Mouse (Mus musculus): Measurements from ENCODE around the gene Gm36864.

Gm36864 gene

DNA sequence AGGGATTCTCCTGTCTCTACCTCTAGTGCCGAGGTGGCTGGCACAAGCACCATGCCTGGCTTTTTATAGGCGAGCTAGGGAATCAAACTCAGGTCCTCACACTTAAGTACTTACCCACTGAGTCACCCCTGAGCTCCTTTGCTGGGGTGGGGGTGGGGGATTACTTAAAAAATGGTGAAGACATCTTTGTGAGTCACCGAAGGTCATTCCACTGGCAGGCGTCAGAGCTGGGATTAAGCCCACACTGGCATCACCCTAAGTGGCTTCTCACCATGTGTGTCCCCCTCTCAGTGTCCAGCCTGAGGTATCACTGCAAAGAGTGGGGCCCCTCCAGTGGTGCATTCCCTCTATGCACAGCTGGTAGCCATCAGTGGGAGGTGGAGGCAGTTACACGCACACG lies 24.4 kb downstream of the Gm36864 start:
- DNase-seq, result no peak

- DNase-seq, result no peak
These were observed 25.2 kb downstream of the Gm36864 start, which contains the start of gene Gm15517 for GRCm38 (mm10) chr7:44261147-44261546. Gene Gm15517, plus strand, starts transcription at chr7:44261447.

DNA sequence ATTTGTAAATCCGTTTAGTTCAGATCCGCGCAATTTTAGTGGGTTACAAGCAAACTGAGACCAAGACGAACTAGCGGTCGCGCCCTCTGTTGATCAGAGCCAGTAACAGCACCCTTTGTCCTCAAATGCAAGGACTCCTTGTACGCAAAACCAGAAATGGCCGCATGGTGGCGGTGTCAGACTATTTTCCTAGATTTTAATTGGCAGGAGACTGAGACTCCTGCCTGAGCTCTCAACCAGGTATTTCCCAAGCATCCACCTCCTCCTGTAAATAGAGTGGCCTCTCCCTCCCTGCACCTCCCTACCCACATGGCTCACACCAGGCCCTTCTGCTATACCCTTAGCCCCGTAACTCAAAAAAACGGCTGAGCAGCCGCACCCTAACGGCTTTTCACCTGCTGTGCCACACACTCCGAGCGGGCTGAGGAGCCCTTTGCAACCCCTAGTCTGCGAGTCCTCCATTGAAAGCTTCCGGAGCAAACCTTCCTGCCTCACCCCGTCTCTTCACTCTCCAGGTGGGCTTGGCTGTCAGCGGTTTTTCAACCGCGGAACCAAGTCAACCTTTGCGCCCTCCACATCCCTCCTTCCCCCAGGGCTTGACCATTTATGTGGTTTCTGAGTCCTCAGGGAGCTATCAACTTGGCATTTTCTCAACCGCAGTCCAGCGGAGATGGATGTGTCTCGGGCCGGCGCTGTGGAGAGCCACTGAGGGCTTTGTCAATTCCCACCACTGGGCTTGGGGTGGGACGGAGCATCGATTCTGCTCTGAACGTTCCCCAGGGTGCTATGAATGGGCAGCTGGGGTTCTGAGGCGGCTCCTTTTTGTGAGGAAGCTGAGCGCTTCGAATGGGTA lies 27.0 kb downstream of the Gm36864 start:
- DNase-seq, result peak; percentile 95

DNA sequence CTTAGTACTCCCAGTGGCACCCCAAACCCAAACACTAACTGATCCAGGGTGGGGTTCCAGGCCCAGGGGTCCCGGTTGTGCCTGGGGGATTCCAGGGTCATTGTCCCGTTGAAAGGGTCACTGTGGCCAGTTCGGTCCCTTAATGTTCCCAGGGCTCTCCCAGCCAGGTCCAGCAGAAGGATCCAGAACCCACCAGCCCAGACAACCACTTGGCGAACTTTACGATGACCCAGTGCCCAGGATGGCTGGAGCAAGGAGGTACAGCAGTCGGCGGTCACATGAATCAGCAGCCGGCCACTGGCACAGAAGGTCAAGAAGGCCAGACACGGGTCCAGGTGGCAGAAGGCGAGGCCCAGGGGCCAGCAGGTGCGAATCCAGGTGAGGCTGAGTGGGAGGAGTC lies 32.1 kb downstream of the Gm36864 start:
- DNase-seq, result no peak

GRCm38 (mm10) chr7:44269397-44269796 lies 33.4 kb downstream of the Gm36864 start:
- DNase-seq, result no peak

DNA sequence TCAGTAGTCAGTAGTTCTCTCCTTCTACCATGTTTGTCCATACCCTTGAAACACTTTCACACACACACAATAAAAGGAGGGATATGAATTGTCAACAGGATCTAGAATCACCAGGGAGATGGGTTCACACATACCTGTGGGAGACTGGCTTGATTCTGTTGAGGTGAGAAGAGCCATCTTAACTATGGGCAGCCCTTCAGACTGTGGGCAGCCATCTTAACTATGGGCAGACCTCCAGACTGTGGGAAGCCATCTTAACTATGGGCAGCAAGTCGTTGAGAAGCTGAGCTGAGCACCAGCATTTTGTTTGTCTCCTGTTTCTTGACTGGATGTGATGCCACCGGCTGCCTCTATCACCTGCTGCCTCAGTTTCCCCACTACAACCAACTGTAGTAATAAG lies 35.3 kb downstream of the Gm36864 start:
- no peak for DNase-seq

GRCm38 (mm10) chr7:44272546-44272945 lies 36.6 kb downstream of the Gm36864 start:
- DNase-seq, result no peak

DNA sequence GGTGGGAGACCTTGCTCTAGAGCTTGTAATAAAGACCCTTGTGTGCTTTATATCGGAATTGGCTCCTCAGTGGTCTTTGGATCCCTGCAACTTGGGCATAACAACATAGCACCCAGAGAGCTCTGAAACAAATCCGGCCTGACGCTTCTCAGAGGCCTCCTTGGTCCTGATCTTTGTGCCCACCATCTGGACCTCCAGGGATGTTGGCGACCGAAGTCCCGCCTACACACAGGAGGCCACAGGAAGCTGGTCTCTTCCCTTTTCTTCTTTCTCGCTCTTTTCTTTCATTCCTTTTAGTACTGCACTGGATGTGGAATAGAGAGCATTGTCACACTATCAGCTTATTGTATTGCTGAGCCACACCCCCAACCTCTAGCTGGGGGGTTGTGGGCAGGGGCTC lies 37.5 kb downstream of the Gm36864 start:
- no peak for DNase-seq

GRCm38 (mm10) chr7:44274096-44274495 lies 38.1 kb downstream of the Gm36864 start:
- no peak for DNase-seq

GRCm38 (mm10) chr7:44275546-44275945 lies 39.6 kb downstream of the Gm36864 start:
- DNase-seq, result no peak

DNA sequence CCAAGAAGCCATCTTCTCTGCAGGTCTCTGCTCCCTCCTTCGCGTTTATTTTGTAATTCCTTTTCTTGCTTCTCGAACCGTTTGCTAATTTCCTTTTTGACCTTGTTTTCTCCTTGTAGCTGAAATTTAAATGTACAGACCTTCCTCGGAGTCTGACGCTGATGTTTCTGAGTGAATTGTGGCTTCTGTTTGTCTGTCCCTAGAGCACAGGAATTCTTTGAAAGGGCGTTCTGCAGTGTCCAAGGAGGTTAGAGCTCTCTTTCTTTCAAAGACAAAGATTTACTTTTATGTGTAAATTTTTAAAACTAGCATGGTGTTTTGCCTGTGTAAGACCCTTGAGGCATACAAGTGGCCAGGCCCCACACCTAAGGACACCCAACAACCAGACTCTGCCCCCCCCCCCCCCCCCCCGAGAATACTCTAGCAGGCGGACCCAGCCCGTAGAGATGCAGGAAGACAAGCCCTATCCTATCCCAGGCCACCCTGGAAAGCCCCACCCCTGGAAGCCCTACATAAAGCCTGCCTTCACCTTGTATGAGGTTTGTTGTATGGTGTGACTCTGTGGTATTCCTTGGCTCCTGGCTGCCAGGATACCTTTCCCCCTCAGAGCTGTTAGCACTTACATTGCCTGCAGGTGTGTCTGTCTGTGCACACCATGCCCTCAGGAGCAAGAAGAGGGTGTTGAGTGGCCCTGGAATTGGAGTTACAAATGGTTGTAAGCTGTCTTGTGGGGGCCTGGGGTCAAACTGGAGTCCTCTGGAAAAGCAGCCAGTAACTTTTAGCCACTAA lies 40.7 kb downstream of the Gm36864 start:
- DNase-seq, result no peak

DNA sequence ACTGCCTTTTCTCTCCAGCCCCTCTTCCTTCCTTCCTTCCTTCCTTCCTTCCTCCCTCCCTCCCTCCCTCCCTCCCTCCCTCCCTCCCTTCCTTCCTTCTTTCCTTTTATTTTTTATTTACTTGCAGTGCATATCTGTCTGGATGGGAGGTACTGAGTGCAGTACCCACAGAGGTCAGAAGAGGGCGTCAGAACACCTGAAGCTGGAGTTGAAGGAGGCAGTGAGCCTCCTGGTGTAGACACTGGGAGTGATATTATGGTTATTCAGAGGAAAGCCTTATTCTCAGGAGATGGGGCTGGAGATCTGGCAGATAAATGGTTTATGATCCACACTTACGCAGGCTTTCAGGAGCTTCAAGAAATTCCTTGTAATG lies 41.3 kb downstream of the Gm36864 start:
- peak; percentile 64 for DNase-seq

DNA sequence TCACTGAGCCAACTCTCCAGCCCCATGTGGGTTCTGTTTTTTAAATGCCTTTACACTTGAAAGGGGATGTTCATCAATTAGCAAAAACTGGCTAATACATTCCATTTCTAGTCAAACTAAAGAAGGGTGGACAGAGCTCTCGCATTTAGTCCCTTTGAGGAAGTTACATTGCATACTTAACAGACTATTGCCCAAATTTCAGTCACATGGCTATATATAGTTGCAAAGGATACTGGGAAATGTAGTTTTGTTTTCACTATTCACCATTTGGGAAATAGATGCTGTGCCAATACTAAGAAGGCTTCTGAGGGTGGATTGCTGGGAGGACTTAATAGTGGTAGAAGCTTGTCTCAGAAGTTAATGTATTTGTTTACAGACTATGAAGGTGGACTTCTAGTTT lies 45.0 kb downstream of the Gm36864 start:
- no peak for DNase-seq

DNA sequence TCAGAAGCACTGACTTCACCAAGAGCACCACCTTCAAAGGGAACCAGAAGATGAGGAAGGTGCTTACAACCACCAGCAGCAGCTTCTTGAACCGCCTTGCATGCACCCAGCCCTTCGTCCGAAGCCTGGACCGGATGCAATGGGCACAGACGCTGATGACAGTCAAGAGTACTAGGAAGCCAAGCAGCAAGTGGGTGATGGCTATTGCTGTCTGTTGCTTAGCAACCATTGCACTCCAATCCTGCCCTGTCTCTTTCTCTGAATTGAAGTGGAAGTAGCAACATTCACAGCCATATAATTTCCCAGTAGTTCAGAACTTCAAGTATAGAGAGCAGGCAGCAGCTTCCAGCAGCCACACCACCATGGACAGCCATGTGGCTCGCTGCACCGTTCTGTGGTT lies 45.6 kb downstream of the Gm36864 start:
- DNase-seq, result no peak

- no peak for DNase-seq
These were observed 51.8 kb downstream of the Gm36864 start for GRCm38 (mm10) chr7:44287760-44288159.

GRCm38 (mm10) chr7:44290986-44291385 lies 55.0 kb downstream of the Gm36864 start:
- DNase-seq, result no peak

DNA sequence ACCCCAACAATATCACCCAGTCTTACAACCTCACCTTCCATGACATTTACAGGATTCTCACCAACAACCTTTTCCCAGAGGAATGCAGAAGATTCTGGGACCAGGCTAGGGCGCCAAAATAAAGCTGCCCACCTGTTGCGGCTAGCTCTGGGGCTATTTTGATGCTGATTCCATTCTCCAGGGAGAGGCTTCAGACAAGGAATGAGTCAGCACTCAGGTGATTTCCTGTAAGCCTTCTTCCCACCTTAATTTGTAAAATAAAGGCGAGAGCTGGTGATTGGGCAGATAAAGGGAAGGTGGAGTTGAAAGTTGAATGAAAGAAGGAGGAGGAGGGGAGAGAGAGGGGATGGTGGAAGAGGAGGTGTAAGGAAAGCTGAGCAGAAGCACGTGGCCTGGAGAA lies 55.4 kb downstream of the Gm36864 start:
- DNase-seq, result no peak
